Mouse (Mus musculus): ENCODE data around the gene Morn5.

DNA sequence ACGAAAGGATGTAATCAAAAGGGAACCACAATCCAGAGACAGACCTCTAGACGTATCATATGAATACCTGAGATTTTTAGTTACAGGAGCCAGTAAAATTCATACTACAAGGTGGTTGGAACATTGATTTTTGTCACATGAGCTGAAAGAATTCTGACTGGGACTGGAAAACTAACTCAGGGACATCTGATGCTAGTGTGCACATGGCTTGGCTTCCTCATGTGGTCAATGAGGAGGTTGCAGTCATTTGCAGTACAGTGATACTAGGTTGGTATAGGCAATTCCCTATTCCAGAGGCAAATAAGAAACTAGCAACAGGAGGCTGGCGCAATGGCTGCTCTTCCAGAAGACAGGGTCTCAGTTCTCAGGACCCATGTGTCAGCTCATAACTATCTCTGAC lies 63.4 kb downstream of the Morn5 start:
- TF ChIP-seq CTCF (conservative IDR thresholded peaks at IDR 0.05; ENCODE audit: low read length) (no peak), POU5F1 (IDR thresholded peaks at IDR 0.05; ENCODE audit: borderline replicate concordance, low read length) (no peak)

Measured in E14TG2a.4 (cell line).